Mouse (Mus musculus): ENCODE data around the gene Ttc7b. TPM values are rescaled to one million over a fixed set of nuclear protein-coding genes. Genes with fewer than 3 reads are reported as not detected.

The Ttc7b gene
- polyA plus RNA-seq (2015; fragmentation: Nextera tagmentation; extraction: Ambion mirVana): 10.1 and 10.8 TPM in 2 replicates

GRCm38 (mm10) chr12:100520794-100521186 lies at the start of gene Ttc7b:
TSS of gene Ttc7b (minus strand) at chr12:100520826.
- Histone ChIP-seq H3K27me3 (no peaks in the 10 kb centered on the region), H3K36me3 (no peaks in the 10 kb centered on the region), H3K9me3 (no peaks in the 10 kb centered on the region), H3K4me1 (replicated peaks) (peaks cover 35% of the 10 kb centered on the region), H3K27ac (replicated peaks) (peak within 1 kb of the TSS; percentile 89), H3K4me3 (peak within 1 kb of the TSS; percentile 95), H3K4me2 (peak within 1 kb of the TSS; percentile 76), H3K9ac (peak within 1 kb of the TSS; percentile 99)
- 2% methylated on average over 38 of the region's 42 CpGs for WGBS
- ATAC-seq (ENCODE audit: low FRiP score, low read depth): peak; percentile 77

GRCm38 (mm10) chr12:100568831-100569230 lies 48.2 kb upstream of the Ttc7b start:
- Histone ChIP-seq H3K4me2 (no peak overlapping the region), H3K27ac (replicated peaks) (no peak overlapping the region), H3K36me3 (peaks cover 7% of the 10 kb centered on the region; the same call in 1 of the 2 replicates), H3K9ac (no peak overlapping the region), H3K27me3 (no peaks in the 10 kb centered on the region), H3K4me3 (no peak overlapping the region), H3K9me3 (no peaks in the 10 kb centered on the region), H3K4me1 (replicated peaks) (no peaks in the 10 kb centered on the region)
- WGBS: 88% methylated on average over 7 of the region's 7 CpGs
- no peak for ATAC-seq (ENCODE audit: low FRiP score, low read depth)

DNA sequence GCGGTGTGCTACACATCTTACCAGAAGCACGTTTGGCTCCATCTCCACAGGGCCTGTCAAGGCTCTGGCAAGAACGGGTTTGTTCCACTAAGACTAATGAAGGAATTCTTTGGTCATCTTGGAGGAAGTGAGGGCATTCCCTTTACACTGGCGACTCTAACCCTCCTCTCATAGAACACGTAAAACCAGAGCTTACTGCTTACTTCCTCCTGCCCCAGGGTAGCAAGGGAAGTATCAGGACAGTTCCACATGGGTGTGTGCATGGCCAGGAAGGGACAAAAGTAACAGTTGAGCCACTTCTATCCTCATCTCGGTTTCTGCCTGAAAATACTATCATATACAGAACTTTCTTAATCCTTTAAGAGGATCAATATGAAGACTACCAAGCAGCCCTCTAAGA lies 47.5 kb upstream of the Ttc7b start:
- H3K4me1 ChIP-seq (replicated peaks): no peaks in the 10 kb centered on the region
- H3K27me3 ChIP-seq: no peaks in the 10 kb centered on the region
- 87% methylated on average over 6 of the region's 6 CpGs for WGBS
- H3K36me3 ChIP-seq: peaks cover 8% of the 10 kb centered on the region
- H3K27ac ChIP-seq (replicated peaks): no peak overlapping the region
- no peak overlapping the region for H3K4me2 ChIP-seq
- H3K9me3 ChIP-seq: no peaks in the 10 kb centered on the region
- no peak overlapping the region for H3K4me3 ChIP-seq
- H3K9ac ChIP-seq: no peak overlapping the region
- ATAC-seq (ENCODE audit: low FRiP score, low read depth): no peak

DNA sequence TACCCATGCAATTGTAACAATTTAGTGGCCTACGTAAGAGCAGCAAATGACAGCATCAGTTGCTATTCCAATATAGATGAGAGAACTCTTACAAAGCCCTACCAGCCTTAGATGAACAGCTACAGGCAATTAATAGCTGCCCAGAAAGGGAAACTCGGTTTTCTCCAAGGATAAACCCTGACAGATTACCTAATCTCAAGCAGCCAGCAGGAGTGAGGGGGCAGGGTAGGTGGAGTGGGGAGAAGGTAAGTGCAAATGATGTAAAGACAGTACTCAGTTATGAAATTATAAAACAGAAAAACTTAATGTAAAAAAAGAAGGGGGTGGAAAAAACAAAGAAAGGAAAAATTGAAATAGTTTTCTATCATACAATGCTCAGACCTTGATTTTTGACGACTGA lies 47.0 kb upstream of the Ttc7b start:
- Histone ChIP-seq H3K4me3 (no peak overlapping the region), H3K4me1 (replicated peaks) (no peaks in the 10 kb centered on the region), H3K36me3 (peaks cover 13% of the 10 kb centered on the region), H3K9me3 (no peaks in the 10 kb centered on the region), H3K4me2 (no peak overlapping the region), H3K9ac (no peak overlapping the region), H3K27me3 (no peaks in the 10 kb centered on the region), H3K27ac (replicated peaks) (no peak overlapping the region)
- no peak for ATAC-seq (ENCODE audit: low FRiP score, low read depth)
- 85% methylated on average over 3 of the region's 3 CpGs for WGBS

- Histone ChIP-seq H3K27me3 (no peaks in the 10 kb centered on the region), H3K27ac (replicated peaks) (no peak overlapping the region), H3K4me3 (no peak overlapping the region), H3K4me1 (replicated peaks) (no peaks in the 10 kb centered on the region), H3K4me2 (no peak overlapping the region), H3K36me3 (no peaks in the 10 kb centered on the region; the same call in 1 of the 2 replicates), H3K9me3 (no peaks in the 10 kb centered on the region), H3K9ac (no peak overlapping the region)
- no peak for ATAC-seq (ENCODE audit: low FRiP score, low read depth)
- 88% methylated on average over 6 of the region's 6 CpGs for WGBS
These were observed 33.0 kb upstream of the Ttc7b start for GRCm38 (mm10) chr12:100553675-100554074.

DNA sequence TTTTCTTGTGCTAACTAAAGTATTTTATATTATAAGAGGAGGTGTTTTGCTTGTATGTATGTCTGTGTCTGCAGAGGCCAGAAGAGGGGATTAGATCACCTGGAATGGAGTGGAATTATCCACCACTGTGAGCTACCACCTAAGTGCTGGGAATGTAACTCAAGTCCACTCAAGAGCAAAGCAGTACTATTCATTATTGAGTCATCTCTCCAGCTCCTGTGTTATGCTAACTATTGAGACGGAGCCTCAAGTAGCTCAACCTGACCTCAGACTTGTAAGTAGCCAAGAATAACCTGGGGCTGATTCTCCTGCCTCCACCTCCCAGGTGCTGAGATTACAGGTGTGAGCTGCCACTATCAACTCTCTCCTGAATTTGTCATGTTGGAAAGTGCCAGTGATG lies 31.3 kb upstream of the Ttc7b start:
- no peak for ATAC-seq (ENCODE audit: low FRiP score, low read depth)
- Histone ChIP-seq H3K27ac (replicated peaks) (no peak overlapping the region), H3K9ac (no peak overlapping the region), H3K9me3 (no peaks in the 10 kb centered on the region), H3K27me3 (no peaks in the 10 kb centered on the region), H3K4me1 (replicated peaks) (no peaks in the 10 kb centered on the region), H3K4me2 (no peak overlapping the region), H3K4me3 (no peak overlapping the region), H3K36me3 (no peaks in the 10 kb centered on the region; the same call in 1 of the 2 replicates)
- WGBS: 92% methylated on average over 1 of the region's 1 CpGs

DNA sequence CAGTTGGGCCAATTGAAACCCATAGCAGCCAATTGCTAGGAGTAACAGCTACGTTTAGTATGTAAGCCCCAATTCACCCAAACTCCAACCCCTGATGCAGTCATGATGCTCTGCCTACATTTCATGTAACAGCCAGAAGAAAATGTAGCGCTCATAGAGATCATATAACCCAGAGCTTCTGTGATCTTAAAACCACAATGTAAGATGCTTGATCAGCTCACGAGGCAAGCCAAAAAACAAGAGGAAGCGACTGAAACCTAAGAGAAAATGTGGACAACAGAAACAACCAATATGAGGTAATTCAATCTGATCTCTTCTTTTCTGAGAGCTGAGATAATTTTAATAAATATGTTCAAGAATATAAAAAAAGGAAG lies 23.6 kb upstream of the Ttc7b start:
- H3K27me3 ChIP-seq: no peaks in the 10 kb centered on the region
- no peak overlapping the region for H3K4me3 ChIP-seq
- H3K4me1 ChIP-seq (replicated peaks): no peaks in the 10 kb centered on the region
- H3K27ac ChIP-seq (replicated peaks): no peak overlapping the region
- H3K9ac ChIP-seq: no peak overlapping the region
- H3K36me3 ChIP-seq: no peaks in the 10 kb centered on the region
- H3K9me3 ChIP-seq: no peaks in the 10 kb centered on the region
- no peak overlapping the region for H3K4me2 ChIP-seq
- WGBS: 96% methylated on average over 4 of the region's 4 CpGs
- ATAC-seq (ENCODE audit: low FRiP score, low read depth): no peak

GRCm38 (mm10) chr12:100543437-100544193 lies 23.0 kb upstream of the Ttc7b start:
- Histone ChIP-seq H3K36me3 (no peaks in the 10 kb centered on the region), H3K4me1 (replicated peaks) (no peaks in the 10 kb centered on the region), H3K9ac (no peak overlapping the region), H3K27ac (replicated peaks) (no peak overlapping the region), H3K9me3 (no peaks in the 10 kb centered on the region), H3K27me3 (no peaks in the 10 kb centered on the region), H3K4me3 (no peak overlapping the region), H3K4me2 (no peak overlapping the region)
- no peak for ATAC-seq (ENCODE audit: low FRiP score, low read depth)
- WGBS: 85% methylated on average over 6 of the region's 6 CpGs

DNA sequence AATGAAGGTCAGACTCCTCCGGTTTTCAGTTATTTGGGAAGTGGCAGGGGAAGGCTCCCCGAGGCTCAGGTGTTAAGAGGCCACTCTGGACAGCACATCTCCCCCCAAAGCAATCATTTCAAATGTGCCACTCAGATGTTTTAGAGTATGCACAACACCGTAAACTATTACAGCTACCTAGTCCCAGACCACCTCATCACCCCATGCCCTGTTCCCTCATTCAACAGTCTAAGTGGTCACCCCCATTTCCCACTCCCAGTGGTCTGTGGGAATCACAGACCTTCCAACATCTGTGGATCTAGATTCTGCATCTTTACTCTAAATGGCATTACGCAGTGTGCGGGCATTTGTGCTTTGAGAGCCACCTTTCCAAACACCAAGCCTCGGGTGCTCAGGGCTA lies 21.9 kb upstream of the Ttc7b start:
- Histone ChIP-seq H3K27me3 (no peaks in the 10 kb centered on the region), H3K27ac (replicated peaks) (no peak overlapping the region), H3K36me3 (no peaks in the 10 kb centered on the region), H3K4me2 (no peak overlapping the region), H3K4me3 (no peak overlapping the region), H3K9ac (no peak overlapping the region), H3K9me3 (no peaks in the 10 kb centered on the region), H3K4me1 (replicated peaks) (no peaks in the 10 kb centered on the region)
- ATAC-seq (ENCODE audit: low FRiP score, low read depth): no peak
- WGBS: 93% methylated on average over 6 of the region's 6 CpGs

DNA sequence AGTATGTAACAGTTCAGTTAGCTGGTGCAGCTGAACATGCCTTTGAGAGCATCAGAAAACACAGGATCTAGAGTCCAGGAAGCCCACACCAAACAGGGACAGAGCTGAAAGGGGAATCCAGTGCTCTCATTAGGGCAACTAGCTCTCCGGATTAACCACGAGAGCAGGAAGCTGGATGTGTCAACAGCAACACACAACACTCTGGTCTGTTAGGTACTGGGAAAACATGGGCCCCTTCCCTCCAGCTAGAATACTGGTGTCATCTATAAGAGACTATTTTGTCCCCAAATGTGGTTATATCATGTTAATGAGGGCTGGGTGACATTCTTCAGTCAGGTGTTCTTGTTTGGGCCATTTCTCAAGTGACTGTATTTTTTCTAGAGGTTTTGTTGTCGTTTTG lies 21.4 kb upstream of the Ttc7b start:
- no peak overlapping the region for H3K9ac ChIP-seq
- H3K4me2 ChIP-seq: no peak overlapping the region
- ATAC-seq (ENCODE audit: low FRiP score, low read depth): no peak
- H3K27ac ChIP-seq (replicated peaks): no peak overlapping the region
- H3K27me3 ChIP-seq: no peaks in the 10 kb centered on the region
- H3K4me3 ChIP-seq: no peak overlapping the region
- H3K36me3 ChIP-seq: no peaks in the 10 kb centered on the region
- H3K4me1 ChIP-seq (replicated peaks): no peaks in the 10 kb centered on the region
- 55% methylated on average over 3 of the region's 3 CpGs for WGBS
- H3K9me3 ChIP-seq: no peaks in the 10 kb centered on the region

GRCm38 (mm10) chr12:100539158-100539714 lies 18.6 kb upstream of the Ttc7b start:
- H3K9ac ChIP-seq: no peak overlapping the region
- 69% methylated on average over 9 of the region's 9 CpGs for WGBS
- ATAC-seq (ENCODE audit: low FRiP score, low read depth): no peak
- no peak overlapping the region for H3K4me3 ChIP-seq
- no peak overlapping the region for H3K27ac ChIP-seq (replicated peaks)
- H3K36me3 ChIP-seq: no peaks in the 10 kb centered on the region
- H3K4me1 ChIP-seq (replicated peaks): 0 out of 2 replicates have a peak, but pooled peaks cover 4% of the 10 kb centered on the region
- H3K9me3 ChIP-seq: no peaks in the 10 kb centered on the region
- H3K27me3 ChIP-seq: no peaks in the 10 kb centered on the region
- H3K4me2 ChIP-seq: no peak overlapping the region

GRCm38 (mm10) chr12:100538445-100539157 lies 18.0 kb upstream of the Ttc7b start:
- Histone ChIP-seq H3K4me3 (no peak overlapping the region), H3K27me3 (no peaks in the 10 kb centered on the region), H3K27ac (replicated peaks) (no peak overlapping the region), H3K4me1 (replicated peaks) (0 out of 2 replicates have a peak, but pooled peaks cover 7% of the 10 kb centered on the region), H3K9me3 (no peaks in the 10 kb centered on the region), H3K36me3 (no peaks in the 10 kb centered on the region), H3K4me2 (no peak overlapping the region), H3K9ac (no peak overlapping the region)
- ATAC-seq (ENCODE audit: low FRiP score, low read depth): no peak
- WGBS: 67% methylated on average over 7 of the region's 7 CpGs
